Comparison of ENCODE assay signal across 13 mouse cellular contexts in genomic region chr7:73275814-73276271, GRCm38 (mm10).
DNase-seq lines count a peak whose midpoint lies in the region; ATAC-seq lines count a peak whose summit lies in the region.
"Had no signal": no experiment of that assay in that cellular context is flagged by ENCODE, and none has a peak within 500 bp of the region (broad histone marks: within the 10 kb centered on the region; RNA-seq: fewer than 3 reads in every experiment).

No protein-coding gene starts in this region.

- 83% methylated on average over 9 of the region's 9 CpGs for WGBS in hindbrain, embryonic 12.5 days
- 87% methylated on average over 9 of the region's 9 CpGs for WGBS in forebrain, embryonic 10.5 days

- no peak overlapping the region for H3K4me2 ChIP-seq in hindbrain, embryonic 12.5 days (replicated peaks)
- H3K4me2 ChIP-seq: embryonic facial prominence, embryonic 12.5 days; midbrain, embryonic 15.5 days had no signal

- DNase-seq in embryo, embryonic 10.5 days (ENCODE audit: low spot score): peak; percentile 10
- DNase-seq in embryo, embryonic 10 days (ENCODE audit: low spot score): no peak
- peak; percentile 25 for DNase-seq in ZHBTc4 (ENCODE audit: low read depth, low spot score)
- peak; percentile 79 to 88 for DNase-seq in heart, adult 18-20 months
- DNase-seq in lung, postnatal 10 days: peak; percentile 63
- DNase-seq in forebrain, embryonic 10.5 days (ENCODE audit: extremely low spot score, low spot score): no peak
- DNase-seq in cerebellum, postnatal 25 days: no peak
- DNase-seq: B cell, adult 2 months; kidney, adult 18-20 months; retina, postnatal 1 day had no signal

- H3K27ac ChIP-seq in hindbrain, embryonic 12.5 days: no peak overlapping the region
- H3K27ac ChIP-seq in forebrain, embryonic 10.5 days: no peak overlapping the region
- H3K27ac ChIP-seq: embryonic facial prominence, embryonic 12.5 days; midbrain, embryonic 15.5 days had no signal

- H3K9ac ChIP-seq in hindbrain, embryonic 12.5 days: no peak overlapping the region
- H3K9ac ChIP-seq: embryonic facial prominence, embryonic 12.5 days; midbrain, embryonic 15.5 days had no signal

- H3K4me3 ChIP-seq in hindbrain, embryonic 12.5 days: no peak overlapping the region
- no peak overlapping the region for H3K4me3 ChIP-seq in forebrain, embryonic 10.5 days
- H3K4me3 ChIP-seq: embryonic facial prominence, embryonic 12.5 days; midbrain, embryonic 15.5 days had no signal

- no peak for ATAC-seq in hindbrain, embryonic 12.5 days (ENCODE audit: low FRiP score)
- ATAC-seq: midbrain, embryonic 15.5 days had no signal

- H3K9me3 ChIP-seq in hindbrain, embryonic 12.5 days (replicated peaks): no peaks in the 10 kb centered on the region; the same call in 1 of the 2 replicates
- H3K9me3 ChIP-seq in forebrain, embryonic 10.5 days: no peaks in the 10 kb centered on the region; the same call in 1 of the 2 replicates
- H3K9me3 ChIP-seq: embryonic facial prominence, embryonic 12.5 days; midbrain, embryonic 15.5 days had no signal

- H3K4me1 ChIP-seq in hindbrain, embryonic 12.5 days: no peaks in the 10 kb centered on the region
- H3K4me1 ChIP-seq in forebrain, embryonic 10.5 days: peaks cover 11% of the 10 kb centered on the region; the same call in 1 of the 2 replicates
- H3K4me1 ChIP-seq: embryonic facial prominence, embryonic 12.5 days had no signal

- no peaks in the 10 kb centered on the region for H3K36me3 ChIP-seq in hindbrain, embryonic 12.5 days
- no peaks in the 10 kb centered on the region for H3K36me3 ChIP-seq in forebrain, embryonic 10.5 days (replicated peaks)
- H3K36me3 ChIP-seq: embryonic facial prominence, embryonic 12.5 days; midbrain, embryonic 15.5 days had no signal

- no peaks in the 10 kb centered on the region for H3K27me3 ChIP-seq in hindbrain, embryonic 12.5 days
- H3K27me3 ChIP-seq in forebrain, embryonic 10.5 days (ENCODE audit: poor library complexity, severe bottlenecking): no peaks in the 10 kb centered on the region
- H3K27me3 ChIP-seq: embryonic facial prominence, embryonic 12.5 days; midbrain, embryonic 15.5 days had no signal

Comparison
In these comparisons a context has a peak if more than half of its experiments do, and no peak if none do; other contexts are left out.
1. DNase-seq: peak in embryo, embryonic 10.5 days (single experiment), ZHBTc4 (single experiment), heart, adult 18-20 months (2 of 2) and lung, postnatal 10 days (single experiment); none in embryo, embryonic 10 days (single experiment), forebrain, embryonic 10.5 days (single experiment) and cerebellum, postnatal 25 days (0 of 2).